Mouse (Mus musculus) ES-E14 (cell line): ENCODE data around the gene Rgs1. TPM values are rescaled to one million over a fixed set of nuclear protein-coding genes. Genes with fewer than 3 reads are reported as not detected.

Experiments
- DNase-seq: peaks from one replicate; pipeline ENCODE4 v3.0.0-alpha.2; 2013; ENCODE audit warnings: low read depth, low spot score
- H3K27ac ChIP-seq: 2 replicates; pipeline ENCODE4 v1.5.1; 2012; ENCODE audit warnings: low read depth, mild to moderate bottlenecking, low read length, moderate library complexity, mixed read lengths; ENCODE audit not compliant: poor library complexity, insufficient read depth, severe bottlenecking
- H3K36me3 ChIP-seq: 2 replicates; pipeline ENCODE4 v1.6.1; 2012; ENCODE audit warnings: mild to moderate bottlenecking, low read length, moderate library complexity, mixed read lengths; ENCODE audit not compliant: control insufficient read depth, poor library complexity, insufficient read depth, severe bottlenecking
- H3K4me1 ChIP-seq, 2 experiments: fragments of 150-350 bp in 1 of 2; sonication (generic) in 1 of 2; 2 replicates each; pipeline ENCODE4 v1.6.1; 2012; ENCODE audit warnings: low read length in 2 of 2, mild to moderate bottlenecking in 1 of 2, mixed read lengths in 1 of 2; ENCODE audit not compliant: control insufficient read depth in 2 of 2, insufficient read depth in 2 of 2, poor library complexity in 1 of 2
- H3K4me3 ChIP-seq, 2 experiments: fragments of 150-350 bp in 1 of 2; sonication (generic) in 1 of 2; 2 replicates each; pipeline ENCODE4 v1.5.1; 2012; ENCODE audit warnings: low read length in 2 of 2, low read depth in 1 of 2, mild to moderate bottlenecking in 1 of 2, mixed read lengths in 1 of 2; ENCODE audit not compliant: insufficient read depth in 1 of 2, poor library complexity in 1 of 2, severe bottlenecking in 1 of 2
- H3K9ac ChIP-seq: 2 replicates; pipeline ENCODE4 v1.6.1; 2012; ENCODE audit warnings: low read depth, mild to moderate bottlenecking, low read length, mixed read lengths; ENCODE audit not compliant: poor library complexity, insufficient read depth, severe bottlenecking
- H3K9me3 ChIP-seq: fragments of 150-350 bp; sonication (generic); 2 replicates; pipeline ENCODE4 v1.6.1; 2012; ENCODE audit warnings: low read depth, mild to moderate bottlenecking, low read length; ENCODE audit not compliant: control insufficient read depth, insufficient read depth
- CHD2 ChIP-seq: IDR thresholded peaks from 2 replicates; pipeline ENCODE4 v1.6.1; 2014; ENCODE audit warnings: mild to moderate bottlenecking, low read depth, low read length, inconsistent platforms
- HCFC1 ChIP-seq: IDR thresholded peaks from 2 replicates; pipeline ENCODE4 v1.6.1; 2012; ENCODE audit warnings: low read length, inconsistent platforms, borderline replicate concordance; ENCODE audit not compliant: insufficient read depth
- MAFK ChIP-seq: IDR thresholded peaks from 2 replicates; pipeline ENCODE4 v1.6.1; 2014; ENCODE audit warnings: mild to moderate bottlenecking, low read depth, low read length, inconsistent platforms; ENCODE audit not compliant: insufficient read depth
- ZC3H11A ChIP-seq: IDR thresholded peaks from 2 replicates; pipeline ENCODE4 v1.6.1; 2012; ENCODE audit warnings: low read depth, mild to moderate bottlenecking, inconsistent platforms, low read length, borderline replicate concordance
- ZNF384 ChIP-seq: IDR thresholded peaks from 2 replicates; pipeline ENCODE4 v1.6.1; 2012; ENCODE audit warnings: low read depth, low read length, inconsistent platforms
- in situ Hi-C, 2 experiments: fragments of 600-800 bp; cut with MboI; formaldehyde crosslinking; loops; one replicate each; pipeline ENCODE4 v1.15.1; 2025; ENCODE audit warnings: low sequenced_read_pairs in 2 of 2, inconsistent platforms in 1 of 2; ENCODE audit not compliant: unreplicated experiment in 2 of 2
- total RNA-seq: library from RNA; depleted of rRNA; stranded (reverse); fragments of 300-350 nt; gene quantifications from 2 replicates; pipeline ENCODE4 v1.2.3, GENCODE M21; 2012

The Rgs1 gene
- total RNA-seq, 1 experiment, result not detected

GRCm38 (mm10) chr1:144215230-144215629 lies 33.8 kb downstream of the Rgs1 start:
- no peak for TF ChIP-seq ZC3H11A
- TF ChIP-seq MAFK, result no peak
- TF ChIP-seq HCFC1, result no peak
- TF ChIP-seq CHD2, result no peak
- TF ChIP-seq ZNF384, result no peak
- Histone ChIP-seq H3K9ac (no peak overlapping the region), H3K4me3 (no peak overlapping the region), H3K27ac (no peak overlapping the region), H3K36me3 (no peaks in the 10 kb centered on the region), H3K4me1 (no peaks in the 10 kb centered on the region), H3K9me3 (no peaks in the 10 kb centered on the region)
- DNase-seq, result no peak
- in situ Hi-C loops, result no loop called here

GRCm38 (mm10) chr1:144210912-144211311 lies 38.1 kb downstream of the Rgs1 start:
- H3K4me3 ChIP-seq, result no peak overlapping the region
- no peaks in the 10 kb centered on the region for H3K36me3 ChIP-seq
- H3K9ac ChIP-seq, result no peak overlapping the region
- no peaks in the 10 kb centered on the region for H3K9me3 ChIP-seq
- H3K4me1 ChIP-seq, result no peaks in the 10 kb centered on the region
- in situ Hi-C loops, result no loop called here
- TF ChIP-seq CHD2 (no peak), MAFK (no peak), ZNF384 (no peak), HCFC1 (no peak), ZC3H11A (no peak)
- H3K27ac ChIP-seq, result no peak overlapping the region
- DNase-seq, result no peak

- no peak for DNase-seq
Observed at GRCm38 (mm10) chr1:144206281-144207061, 42.6 kb downstream of the Rgs1 start.

GRCm38 (mm10) chr1:144204766-144205165 lies 44.3 kb downstream of the Rgs1 start:
- no peaks in the 10 kb centered on the region for H3K36me3 ChIP-seq
- no peak for DNase-seq
- no peaks in the 10 kb centered on the region for H3K9me3 ChIP-seq
- no peaks in the 10 kb centered on the region for H3K4me1 ChIP-seq
- H3K4me3 ChIP-seq, result no peak overlapping the region
- no peak overlapping the region for H3K27ac ChIP-seq
- no peak overlapping the region for H3K9ac ChIP-seq
- no peak for TF ChIP-seq ZC3H11A
- TF ChIP-seq HCFC1, result no peak
- no peak for TF ChIP-seq MAFK
- TF ChIP-seq ZNF384, result no peak
- no peak for TF ChIP-seq CHD2
- in situ Hi-C loops, result no loop called here

More at GRCm38 (mm10) chr1:144206281-144207061, 42.6 kb downstream of the Rgs1 start:
- Histone ChIP-seq H3K27ac (no peak overlapping the region), H3K9me3 (no peaks in the 10 kb centered on the region), H3K4me1 (no peaks in the 10 kb centered on the region), H3K9ac (no peak overlapping the region), H3K4me3 (no peak overlapping the region), H3K36me3 (no peaks in the 10 kb centered on the region)
- in situ Hi-C loops, result no loop called here
- TF ChIP-seq MAFK (no peak), ZC3H11A (no peak), ZNF384 (no peak), CHD2 (no peak), HCFC1 (no peak)

GRCm38 (mm10) chr1:144202939-144203338 lies 46.1 kb downstream of the Rgs1 start:
- no peak for TF ChIP-seq HCFC1
- no peak for TF ChIP-seq CHD2
- no peak for TF ChIP-seq MAFK
- no peak for TF ChIP-seq ZC3H11A
- no peak for TF ChIP-seq ZNF384
- no peaks in the 10 kb centered on the region for H3K9me3 ChIP-seq
- in situ Hi-C loops, result no loop called here
- no peak overlapping the region for H3K9ac ChIP-seq
- H3K4me3 ChIP-seq, result no peak overlapping the region
- H3K27ac ChIP-seq, result no peak overlapping the region
- no peak for DNase-seq
- H3K36me3 ChIP-seq, result no peaks in the 10 kb centered on the region
- no peaks in the 10 kb centered on the region for H3K4me1 ChIP-seq
